Mouse (Mus musculus) intestine, postnatal 0 days (tissue): ENCODE results near the gene Pex11b. TPM values are rescaled to one million over a fixed set of nuclear protein-coding genes. Genes with fewer than 3 reads are reported as not detected.

ENCODE experiments used
- ATAC-seq: fragments of 200-750 bp; cut with Nextera tagmentation; 2 replicates; pipeline ENCODE4 v1.8.0; 2017; ENCODE audit warnings: mild to moderate bottlenecking, moderate TSS enrichment, moderate library complexity
- H3K27ac ChIP-seq: fragments of 300-500 bp; sonication (generic); 2 replicates; pipeline ENCODE4 v1.5.1; 2014; ENCODE audit warnings: mild to moderate bottlenecking, low read depth, low read length, moderate library complexity
- H3K27me3 ChIP-seq: fragments of 300-500 bp; sonication (generic); replicated peaks from 2 replicates; pipeline ENCODE4 v1.6.1; 2014; ENCODE audit warnings: low read length, mixed read lengths; ENCODE audit not compliant: control insufficient read depth, insufficient read depth
- H3K36me3 ChIP-seq: fragments of 300-500 bp; sonication (generic); 2 replicates; pipeline ENCODE4 v1.6.1; 2014; ENCODE audit warnings: mild to moderate bottlenecking, moderate library complexity; ENCODE audit not compliant: control insufficient read depth, insufficient read depth
- H3K4me1 ChIP-seq: fragments of 300-500 bp; sonication (generic); replicated peaks from 2 replicates; pipeline ENCODE4 v1.6.1; 2014; ENCODE audit warnings: antibody characterized with exemption, low read length, mixed read lengths; ENCODE audit not compliant: control insufficient read depth, insufficient read depth
- H3K4me2 ChIP-seq: fragments of 300-500 bp; sonication (generic); replicated peaks from 2 replicates; pipeline ENCODE4 v1.6.1; 2014; ENCODE audit warnings: low read depth, mild to moderate bottlenecking, moderate library complexity
- H3K4me3 ChIP-seq: fragments of 300-500 bp; sonication (generic); 2 replicates; pipeline ENCODE4 v1.5.1; 2014; ENCODE audit warnings: low read depth, low read length
- H3K9ac ChIP-seq: fragments of 300-500 bp; sonication (generic); 2 replicates; pipeline ENCODE4 v1.6.1; 2014; ENCODE audit warnings: mild to moderate bottlenecking, low read depth, low read length
- H3K9me3 ChIP-seq: fragments of 300-500 bp; sonication (generic); 2 replicates; pipeline ENCODE4 v1.6.1; 2016; ENCODE audit warnings: mixed run types; ENCODE audit not compliant: control insufficient read depth
- CTCF ChIP-seq: sonication (generic); IDR thresholded peaks from 2 replicates; pipeline ENCODE4 v1.5.1; 2016; ENCODE audit warnings: low read depth, mild to moderate bottlenecking, control low read depth, antibody characterized with exemption, moderate library complexity
- WGBS: fragments of 180-500 bp; shearing (Covaris S2); extraction: QIAGEN DNeasy Blood & Tissue Kit; methylation state at CpG from one replicate; pipeline ENCODE4 v1.1.7; 2014; 5-methylcytosine and 5-hydroxymethylcytosine counted together
- polyA plus RNA-seq: library from polyadenylated mRNA; unstranded; fragments of >200 nt; fragmentation: Nextera tagmentation; extraction: Ambion mirVana; gene quantifications from 2 replicates; pipeline ENCODE4 v1.2.1, GENCODE M21; 2015

The Pex11b gene
- polyA plus RNA-seq, 1 experiment from 2014 or later = 36.8 TPM

DNA sequence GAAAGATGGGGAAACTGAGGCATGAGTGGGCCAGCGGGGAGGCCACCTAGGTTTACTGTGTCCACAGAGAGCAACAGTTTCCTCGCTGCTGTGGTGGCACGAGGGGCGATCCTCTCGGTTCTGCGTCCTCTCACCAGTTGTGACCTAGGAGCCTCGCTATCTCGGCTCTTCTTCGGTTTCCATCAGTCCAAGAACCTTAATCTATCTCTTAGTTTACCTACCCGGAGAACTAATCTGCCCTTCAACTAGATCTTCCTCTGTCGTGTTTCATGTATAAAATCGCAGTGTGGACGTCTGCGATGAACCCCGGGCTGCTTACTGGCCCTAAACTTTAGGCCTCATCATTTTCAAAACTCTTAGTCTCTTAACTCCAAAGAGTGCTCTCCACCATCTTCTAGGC lies 730 bp downstream of the Pex11b start:
- Histone ChIP-seq H3K9me3 (no peaks in the 10 kb centered on the region), H3K9ac (peak overlapping the region; percentile 90), H3K27ac (peak overlapping the region; percentile 78), H3K4me3 (peak overlapping the region; percentile 85), H3K4me2 (peak overlapping the region; percentile 84), H3K36me3 (peaks cover 30% of the 10 kb centered on the region), H3K27me3 (no peaks in the 10 kb centered on the region), H3K4me1 (no peaks in the 10 kb centered on the region)
- ATAC-seq = no peak
- no peak for TF ChIP-seq CTCF
- WGBS = 7% methylated on average over 15 of the region's 15 CpGs

DNA sequence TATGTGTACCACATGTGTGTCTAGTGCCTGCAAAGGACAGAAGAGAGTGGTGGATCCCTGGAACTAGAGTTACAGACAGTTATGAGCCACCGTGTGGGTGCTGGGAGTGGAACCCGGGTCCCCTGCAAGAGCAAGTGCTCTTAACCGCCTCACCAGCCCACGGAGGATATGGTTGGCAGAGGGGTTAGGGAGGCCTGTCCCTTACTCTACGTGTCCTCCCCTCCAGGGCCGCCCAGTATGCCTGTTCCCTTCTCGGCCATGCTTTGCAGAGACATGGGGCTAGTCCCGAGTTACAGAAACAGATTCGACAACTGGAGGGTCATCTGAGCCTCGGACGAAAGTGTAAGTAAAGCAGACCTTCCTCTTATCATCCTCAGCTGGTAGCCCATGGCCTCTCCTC lies 1.3 kb downstream of the Pex11b start:
- no peak for TF ChIP-seq CTCF
- H3K36me3 ChIP-seq = peaks cover 29% of the 10 kb centered on the region
- no peak overlapping the region for H3K27ac ChIP-seq
- no peak for ATAC-seq
- 59% methylated on average over 11 of the region's 11 CpGs for WGBS
- peak overlapping the region; percentile 90; the same call in 1 of the 2 replicates for H3K9ac ChIP-seq
- H3K4me2 ChIP-seq = peak overlapping the region; percentile 84
- no peaks in the 10 kb centered on the region for H3K4me1 ChIP-seq
- no peaks in the 10 kb centered on the region for H3K27me3 ChIP-seq
- H3K9me3 ChIP-seq = no peaks in the 10 kb centered on the region
- peak overlapping the region; percentile 85 for H3K4me3 ChIP-seq

DNA sequence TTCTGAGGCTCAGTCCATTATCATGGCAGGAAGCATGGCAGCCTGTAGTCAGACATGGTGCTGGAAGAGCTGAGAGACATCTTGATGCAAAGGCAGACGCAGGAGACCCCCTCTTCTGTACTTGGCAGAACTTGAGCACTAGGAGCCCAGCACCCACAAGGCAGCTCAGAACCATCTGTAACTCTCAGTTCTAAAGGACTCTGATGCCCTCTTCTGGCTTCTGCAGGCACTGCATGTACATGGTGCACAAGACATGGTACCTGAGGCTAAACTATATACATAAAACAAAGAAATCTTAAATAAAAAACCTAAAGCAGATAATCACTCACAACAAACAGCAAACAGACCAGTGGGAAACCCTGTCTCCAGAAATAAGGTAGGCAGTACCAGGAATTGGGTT lies 4.0 kb downstream of the Pex11b start:
- Histone ChIP-seq H3K4me1 (no peaks in the 10 kb centered on the region), H3K4me3 (no peak overlapping the region), H3K27ac (no peak overlapping the region), H3K27me3 (no peaks in the 10 kb centered on the region), H3K9me3 (no peaks in the 10 kb centered on the region), H3K4me2 (no peak overlapping the region), H3K9ac (no peak overlapping the region), H3K36me3 (peaks cover 24% of the 10 kb centered on the region)
- peak; percentile 79 for TF ChIP-seq CTCF
- ATAC-seq = no peak
- 90% methylated on average over 1 of the region's 1 CpGs for WGBS

DNA sequence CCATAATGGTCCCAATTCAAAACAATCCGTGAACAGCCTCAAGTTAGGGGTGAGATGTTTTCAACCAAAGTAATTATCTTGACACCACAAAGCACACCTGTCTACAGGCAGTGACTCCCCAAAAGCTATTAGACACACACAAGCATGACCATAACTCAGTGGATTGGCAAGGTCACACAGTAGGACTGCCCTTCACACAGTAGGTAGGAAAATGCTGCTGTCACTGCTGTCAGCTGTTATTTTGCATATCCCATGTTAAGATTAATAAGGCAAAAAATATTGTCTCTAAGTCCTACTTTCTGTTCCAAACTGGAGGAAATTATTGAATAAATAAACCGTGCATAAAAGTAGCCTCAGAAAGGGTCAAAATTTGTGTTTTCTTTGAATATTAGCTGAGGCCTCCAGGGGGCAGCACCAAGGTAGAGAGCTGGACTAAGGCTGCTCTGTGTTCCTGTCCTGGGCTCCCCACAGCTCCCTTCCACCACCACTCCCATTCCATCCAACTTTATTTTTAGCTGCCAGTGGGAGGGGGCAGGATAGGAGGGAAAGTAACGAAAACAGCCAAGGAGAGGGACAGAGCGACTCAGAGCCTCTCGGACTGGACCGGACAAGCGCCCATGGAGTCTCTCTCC lies 10.0 kb downstream of the Pex11b start, which contains the start of gene Itga10:
Gene Itga10, plus strand, starts transcription at position 567 of the 632 bp plus-strand sequence.
- Histone ChIP-seq H3K9me3 (no peaks in the 10 kb centered on the region), H3K27ac (no peak within 1 kb of the TSS), H3K4me2 (no peak within 1 kb of the TSS), H3K4me3 (no peak within 1 kb of the TSS), H3K27me3 (no peaks in the 10 kb centered on the region), H3K36me3 (peaks cover 30% of the 10 kb centered on the region), H3K9ac (no peak within 1 kb of the TSS), H3K4me1 (no peaks in the 10 kb centered on the region)
- ATAC-seq = peak; percentile 32; the same call in 1 of the 2 replicates
- 62% methylated on average over 7 of the region's 7 CpGs for WGBS
- peak; percentile 71 for TF ChIP-seq CTCF

DNA sequence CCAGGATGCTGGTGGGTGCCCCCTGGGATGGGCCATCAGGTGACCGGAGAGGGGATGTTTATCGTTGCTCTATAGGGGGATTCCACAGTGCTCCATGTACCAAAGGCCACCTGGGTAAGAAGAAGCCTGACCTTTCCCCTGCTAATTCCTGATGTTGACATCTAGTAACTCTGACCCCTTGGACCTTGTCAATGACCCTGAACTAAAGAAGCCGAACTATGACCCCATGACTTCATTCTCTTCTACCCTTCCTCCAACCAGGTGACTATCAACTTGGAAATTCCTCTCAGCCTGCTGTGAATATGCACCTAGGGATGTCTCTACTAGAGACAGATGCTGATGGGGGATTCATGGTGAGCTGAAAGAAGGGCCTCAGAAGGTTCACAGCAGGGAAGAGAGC lies 12.2 kb downstream of the Pex11b start:
- 90% methylated on average over 3 of the region's 3 CpGs for WGBS
- H3K9ac ChIP-seq = no peak overlapping the region
- peaks cover 24% of the 10 kb centered on the region for H3K36me3 ChIP-seq
- H3K4me3 ChIP-seq = no peak overlapping the region
- no peak overlapping the region for H3K27ac ChIP-seq
- H3K4me1 ChIP-seq = no peaks in the 10 kb centered on the region
- H3K4me2 ChIP-seq = no peak overlapping the region
- no peaks in the 10 kb centered on the region for H3K9me3 ChIP-seq
- ATAC-seq = no peak
- no peaks in the 10 kb centered on the region for H3K27me3 ChIP-seq
- TF ChIP-seq CTCF = no peak

DNA sequence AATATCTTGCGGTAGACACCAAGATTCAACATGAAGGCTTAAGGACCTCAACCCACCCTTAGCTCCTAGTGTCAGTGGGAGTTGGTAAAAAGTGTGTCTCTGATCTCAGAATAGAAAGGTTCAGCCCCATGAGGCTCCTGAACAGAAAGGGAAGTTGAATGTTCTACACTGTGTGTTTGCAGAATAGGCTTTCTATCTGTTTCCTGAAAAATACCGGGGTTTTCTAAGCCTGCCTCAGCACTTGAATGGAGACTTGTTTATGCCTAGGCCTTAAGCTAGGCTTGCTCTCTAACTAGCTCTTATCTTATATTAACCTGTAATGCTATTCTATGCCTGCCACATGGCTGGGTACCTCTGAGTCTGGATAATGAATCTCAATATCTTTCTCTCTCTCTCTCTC lies 25.7 kb downstream of the Pex11b start:
- no peaks in the 10 kb centered on the region for H3K27me3 ChIP-seq
- 86% methylated on average over 2 of the region's 2 CpGs for WGBS
- H3K9ac ChIP-seq = no peak overlapping the region
- H3K4me1 ChIP-seq = peaks cover 4% of the 10 kb centered on the region; the same call in 1 of the 2 replicates
- no peaks in the 10 kb centered on the region for H3K36me3 ChIP-seq
- no peak for TF ChIP-seq CTCF
- ATAC-seq = no peak
- no peaks in the 10 kb centered on the region for H3K9me3 ChIP-seq
- no peak overlapping the region for H3K27ac ChIP-seq
- H3K4me2 ChIP-seq = no peak overlapping the region
- H3K4me3 ChIP-seq = no peak overlapping the region
